Mouse (Mus musculus): ENCODE results near the gene Cpne9.

Cpne9 gene

DNA sequence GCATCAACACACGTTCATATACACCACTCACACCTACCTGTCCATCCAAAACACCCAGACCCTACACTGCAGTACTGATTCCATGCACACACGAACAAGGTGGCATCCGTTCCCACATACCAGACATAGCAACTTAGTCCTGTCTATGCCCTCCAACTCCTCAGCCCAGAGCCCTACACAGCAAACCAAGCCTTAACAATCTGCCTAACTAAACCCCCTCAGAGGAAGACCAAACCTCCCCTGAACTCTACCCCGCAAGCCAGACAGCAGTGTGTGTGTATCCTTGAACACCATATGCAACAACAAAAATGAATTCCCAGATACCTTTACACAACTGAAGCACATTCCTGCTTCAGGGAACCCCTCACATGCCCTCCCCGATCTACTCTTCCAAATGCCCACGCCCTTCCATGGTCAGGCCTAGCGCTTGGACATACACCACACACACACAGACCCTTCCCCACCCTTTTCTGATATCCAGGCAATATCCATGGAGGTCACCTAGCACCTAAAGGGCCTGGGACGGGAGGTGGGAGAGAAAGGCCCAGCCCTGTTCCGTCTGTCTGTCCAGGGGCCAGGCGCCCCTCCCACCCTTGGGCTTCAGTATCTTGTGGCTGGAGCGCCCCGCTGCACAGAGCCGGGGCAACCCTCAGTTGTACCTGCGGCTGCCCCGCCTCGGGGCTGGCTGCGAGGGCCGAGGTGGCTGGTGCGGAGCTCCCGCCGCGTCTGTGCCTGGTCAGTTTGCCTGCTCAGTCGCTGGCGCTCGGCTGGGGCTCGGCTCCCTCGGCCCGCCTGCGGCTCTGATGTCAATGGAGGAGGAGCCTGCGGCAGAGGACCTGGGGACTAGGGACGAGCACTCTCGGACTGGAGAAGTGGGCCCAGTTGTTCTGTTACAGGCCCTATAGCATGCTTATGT lies 61.3 kb downstream of the Cpne9 start, which contains the start of gene Camk1:
Gene Camk1, minus strand, starts transcription at position 808 of the 916 bp plus-strand sequence.
- peak in 1 of 2 experiments; percentile 71 for DNase-seq (ENCODE audit: low spot score in 2 of 2)

DNA sequence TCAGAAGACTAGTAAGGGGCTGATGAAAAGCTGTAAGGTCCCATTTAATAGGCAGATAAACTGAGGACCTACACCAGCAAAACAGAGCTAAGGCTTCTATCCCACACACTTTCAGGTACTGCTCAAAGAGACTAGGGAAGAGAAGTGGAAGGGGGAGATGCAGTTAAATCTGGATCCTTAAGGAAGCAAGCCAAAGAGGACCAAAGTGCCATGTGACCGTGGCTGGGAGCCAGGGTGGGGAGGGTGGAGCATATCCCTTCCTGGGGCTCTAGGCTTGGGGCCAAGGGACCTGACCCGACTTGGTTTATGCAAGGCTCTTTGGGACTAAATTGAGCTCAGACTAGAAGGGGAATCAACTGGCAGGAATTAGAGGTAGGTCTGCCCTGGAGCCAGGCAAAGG lies 62.2 kb downstream of the Cpne9 start:
- no peak for DNase-seq (ENCODE audit: low spot score in 2 of 2)

DNA sequence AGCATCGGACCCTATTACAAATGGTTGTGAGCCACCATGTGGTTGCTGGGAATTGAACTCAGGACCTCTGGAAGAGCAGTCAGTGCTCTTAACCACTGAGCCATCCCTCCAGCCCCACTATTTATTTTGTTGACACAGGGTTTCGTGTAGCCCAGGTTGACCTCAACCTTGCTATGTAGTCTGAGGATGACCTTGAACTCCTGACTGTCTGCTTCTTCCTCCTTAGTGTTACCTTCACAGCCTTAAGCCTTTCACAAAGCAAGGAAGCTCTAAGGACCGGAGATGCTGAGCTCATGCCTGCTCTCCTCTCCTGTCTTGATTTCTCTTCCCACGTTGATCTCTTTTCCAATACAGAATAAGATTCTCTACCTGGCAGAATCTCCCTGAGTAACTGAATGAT lies 64.8 kb downstream of the Cpne9 start:
- no peak for DNase-seq (ENCODE audit: low spot score in 2 of 2)

DNA sequence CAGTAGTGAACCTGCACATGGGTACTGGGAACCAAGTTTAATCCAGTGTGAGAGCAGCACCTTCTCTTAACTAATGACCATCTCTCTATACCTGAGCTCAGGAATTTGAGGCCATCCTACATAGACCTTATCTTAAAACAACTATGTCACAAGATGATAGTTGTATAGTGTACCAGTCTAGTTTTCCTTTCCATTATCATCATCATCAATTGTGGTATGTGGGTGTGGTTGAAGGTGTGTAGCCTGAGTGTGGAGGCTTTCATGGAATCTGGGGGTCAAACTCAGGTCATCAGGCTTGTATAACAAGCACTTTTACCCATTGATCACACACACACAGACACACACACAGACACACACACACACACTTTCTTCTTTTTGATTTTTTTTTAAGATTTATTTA lies 68.4 kb downstream of the Cpne9 start:
- DNase-seq (ENCODE audit: low spot score in 2 of 2): no peak

DNA sequence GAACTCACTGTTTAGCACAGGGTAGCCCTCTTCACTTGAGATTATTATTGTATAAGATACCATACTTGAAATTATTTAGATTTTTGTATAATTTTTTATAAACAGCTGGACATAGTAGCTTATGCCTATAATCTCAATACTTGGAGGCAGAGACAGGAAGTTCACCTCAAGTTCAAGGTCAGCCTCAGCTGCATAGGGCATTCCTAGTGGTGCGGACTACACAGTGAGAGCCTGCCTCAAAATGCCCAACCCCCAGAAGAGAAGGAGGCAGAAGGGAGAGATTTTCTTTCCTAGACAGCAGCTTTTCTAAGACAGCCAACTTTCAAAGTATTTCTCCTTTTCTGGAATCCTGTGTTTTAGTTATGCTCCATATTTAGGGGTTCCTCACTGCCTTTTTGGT lies 69.1 kb downstream of the Cpne9 start:
- no peak for DNase-seq (ENCODE audit: low spot score in 2 of 2)

DNA sequence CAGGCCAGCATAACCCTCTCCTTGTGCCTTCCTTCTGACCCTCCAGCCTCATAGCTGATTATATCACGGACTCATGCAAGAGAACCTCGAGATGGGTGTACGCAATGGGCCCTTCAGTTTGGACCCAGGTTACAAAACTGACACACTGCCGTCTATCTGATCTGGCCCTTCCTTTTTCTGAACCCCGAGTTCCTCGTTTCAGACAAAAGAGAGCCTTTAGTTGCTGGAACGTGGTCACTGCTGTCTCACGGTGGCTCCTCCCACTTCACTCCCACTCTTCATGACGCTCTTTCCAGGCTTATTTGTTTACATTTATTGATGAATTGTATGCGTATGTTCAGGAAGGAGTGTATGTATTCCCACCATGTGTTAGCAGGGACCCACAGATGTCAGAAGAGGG lies 69.5 kb downstream of the Cpne9 start:
- DNase-seq (ENCODE audit: low spot score in 2 of 2): no peak

DNA sequence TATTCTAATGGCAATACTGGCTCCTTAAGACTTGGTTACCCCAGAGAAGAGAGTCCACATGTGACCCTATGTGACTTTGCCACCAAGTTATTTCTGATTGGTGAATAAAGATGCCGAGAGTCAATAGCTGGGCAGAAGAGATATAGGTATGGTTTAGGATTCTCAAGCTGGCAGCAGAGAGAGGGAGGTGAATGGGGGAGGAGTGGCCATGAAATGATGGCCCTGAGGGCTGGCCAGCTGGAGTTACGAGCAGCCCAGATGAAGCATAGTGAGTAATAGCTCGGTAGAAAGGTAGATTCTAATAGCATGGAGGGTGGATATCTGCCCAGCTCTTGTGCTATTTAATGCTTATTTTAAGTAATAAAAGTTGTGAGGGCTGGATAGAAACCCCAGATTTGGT lies 70.7 kb downstream of the Cpne9 start:
- DNase-seq (ENCODE audit: low spot score in 2 of 2): no peak

DNA sequence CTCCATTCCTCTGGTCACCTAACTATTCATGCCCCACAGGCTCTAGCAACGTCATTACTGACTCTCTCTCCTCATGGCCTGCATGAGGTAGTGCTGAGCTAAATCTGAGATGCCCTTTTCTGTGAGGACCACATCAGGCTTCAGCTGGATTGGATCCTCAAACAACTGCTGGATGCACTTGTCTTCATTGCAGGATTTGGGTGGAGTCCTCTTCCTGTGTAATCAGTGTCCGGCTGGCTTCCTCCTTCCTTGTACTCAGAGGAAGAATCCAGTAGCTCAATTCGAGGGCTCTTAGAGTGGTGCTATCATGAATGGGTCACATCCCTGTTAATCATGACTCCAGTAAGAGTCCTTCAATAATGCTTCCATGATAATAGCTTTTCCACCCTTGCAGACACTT lies 71.6 kb downstream of the Cpne9 start:
- DNase-seq (ENCODE audit: low spot score in 2 of 2): no peak

All from frontal cortex, postnatal 14 days (tissue).